Mouse (Mus musculus): ENCODE results near the gene Arpc4. TPM values are rescaled to one million over a fixed set of nuclear protein-coding genes. Genes with fewer than 3 reads are reported as not detected.
"Not testable (repeated sequence)": the region's sequence is repeated elsewhere in the genome, so short reads cannot be mapped to it uniquely, and the experiment has no call there.

The Arpc4 gene
- polyA plus RNA-seq (2012; ENCODE audit: insufficient read depth, insufficient read length, missing spikeins): 503 and 507 TPM in 2 replicates

DNA sequence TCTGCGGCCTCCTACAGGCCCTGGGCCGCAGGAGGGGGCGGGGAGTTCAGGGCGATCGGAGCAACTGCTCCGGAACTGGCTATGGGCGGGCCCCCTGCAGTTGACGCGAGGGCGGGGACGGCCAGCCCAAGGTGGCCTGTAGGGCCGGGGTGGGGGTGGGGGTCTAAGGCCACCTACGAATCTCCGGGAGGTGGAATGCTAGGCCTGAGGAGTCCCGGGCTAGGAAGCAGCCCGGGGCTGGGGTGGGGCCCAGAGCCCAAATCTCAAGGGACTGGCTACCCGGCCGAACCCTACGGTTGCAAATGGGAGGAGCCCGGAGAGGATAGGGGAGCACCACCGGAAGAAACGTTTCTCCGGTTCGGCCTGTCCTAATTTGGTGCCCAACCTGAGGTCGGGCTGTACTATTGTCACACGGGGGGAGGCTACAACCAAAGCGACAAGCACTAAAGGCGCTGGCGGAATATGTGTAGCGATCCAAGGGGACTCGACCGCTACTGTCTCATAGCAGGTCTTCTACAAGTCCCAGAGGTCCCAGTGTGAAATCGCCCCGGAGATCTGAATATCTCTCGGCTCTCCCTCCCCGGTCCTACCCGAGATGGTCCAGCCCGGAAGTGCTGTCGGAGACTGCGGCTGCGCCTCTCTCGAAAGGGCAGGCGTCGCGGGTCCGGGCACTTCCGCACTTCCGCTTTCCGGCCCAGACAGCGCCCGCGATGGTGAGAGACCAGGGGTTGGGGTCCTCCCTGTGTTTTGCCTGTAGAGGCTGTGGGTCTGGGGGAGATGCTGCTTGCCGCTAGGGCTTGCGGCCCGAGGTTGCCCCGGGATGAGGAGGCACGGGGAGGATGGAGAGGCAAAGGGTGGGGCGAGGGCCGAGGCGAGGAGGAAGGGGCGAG lies at the start of gene Arpc4, which contains the start of gene Tada3:
TSS of gene Arpc4 (plus strand) at position 620 of the 890 bp plus-strand sequence.
TSS of gene Tada3 (minus strand) at position 388 of the 890 bp plus-strand sequence.
- H3K27ac ChIP-seq (ENCODE audit: insufficient read depth, low read depth, low read length): peak within 1 kb of the TSS; percentile 98
- TF ChIP-seq POLR2A (IDR thresholded peaks at IDR 0.05; ENCODE audit: borderline replicate concordance, low read depth, low read length) (peak; percentile 29; the same call in 1 of the 2 replicates), CTCF (IDR thresholded peaks at IDR 0.05; ENCODE audit: low read depth, low read length) (no peak)
- H3K4me3 ChIP-seq (ENCODE audit: insufficient read depth, low read length): peak within 1 kb of the TSS; percentile 70
- H3K4me1 ChIP-seq (ENCODE audit: control insufficient read depth, insufficient read depth, low read length): peaks cover 16% of the 10 kb centered on the region

DNA sequence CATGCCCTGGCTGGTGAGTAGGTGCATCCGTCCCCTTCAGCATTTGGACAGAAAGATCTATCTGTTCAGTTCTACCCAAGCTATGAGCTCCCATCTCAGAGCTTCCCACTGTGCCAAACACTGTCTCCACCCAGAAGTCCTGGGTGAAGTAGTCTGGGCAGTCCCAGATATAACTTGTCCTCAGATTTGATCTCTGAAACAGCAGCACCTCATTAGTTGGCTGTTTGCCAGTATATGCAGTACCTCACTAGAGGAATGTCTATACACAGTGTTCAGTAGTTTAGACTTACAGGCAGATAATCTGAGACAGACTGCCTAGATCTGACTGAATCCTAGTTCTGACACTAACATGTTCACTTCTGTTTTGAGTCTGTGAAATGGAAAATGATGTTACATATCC lies 48.5 kb upstream of the Arpc4 start:
- Histone ChIP-seq H3K27ac (ENCODE audit: insufficient read depth, low read depth, low read length) (no peak overlapping the region), H3K4me1 (ENCODE audit: control insufficient read depth, insufficient read depth, low read length) (peaks cover 41% of the 10 kb centered on the region), H3K4me3 (ENCODE audit: insufficient read depth, low read length) (no peak overlapping the region)
- TF ChIP-seq POLR2A (IDR thresholded peaks at IDR 0.05; ENCODE audit: borderline replicate concordance, low read depth, low read length) (no peak), CTCF (IDR thresholded peaks at IDR 0.05; ENCODE audit: low read depth, low read length) (no peak)

DNA sequence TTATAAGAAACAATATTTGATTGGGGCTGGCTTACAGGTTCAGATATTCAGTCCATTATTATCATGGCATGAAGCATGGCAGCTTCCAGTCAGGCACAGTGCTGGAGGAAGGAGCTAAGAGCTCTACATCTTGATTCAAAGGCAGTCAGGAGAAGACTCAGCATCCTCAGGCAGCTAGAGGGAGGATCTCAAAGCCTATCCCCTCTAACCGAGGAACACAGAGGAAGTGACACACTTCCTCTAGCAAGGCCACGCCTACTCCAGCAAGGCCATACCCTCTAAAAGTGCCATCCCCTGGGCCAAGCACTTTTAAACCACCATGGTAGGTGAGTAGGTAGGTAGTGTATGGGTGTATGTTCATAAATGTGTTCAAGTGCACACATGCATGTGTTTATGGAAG lies 47.4 kb upstream of the Arpc4 start:
- H3K4me1 ChIP-seq (ENCODE audit: control insufficient read depth, insufficient read depth, low read length): peaks cover 50% of the 10 kb centered on the region
- H3K27ac ChIP-seq (ENCODE audit: insufficient read depth, low read depth, low read length): peak overlapping the region; percentile 16; the same call in 1 of the 2 replicates
- TF ChIP-seq CTCF (IDR thresholded peaks at IDR 0.05; ENCODE audit: low read depth, low read length) (no peak), POLR2A (IDR thresholded peaks at IDR 0.05; ENCODE audit: borderline replicate concordance, low read depth, low read length) (no peak)
- no peak overlapping the region for H3K4me3 ChIP-seq (ENCODE audit: insufficient read depth, low read length)

DNA sequence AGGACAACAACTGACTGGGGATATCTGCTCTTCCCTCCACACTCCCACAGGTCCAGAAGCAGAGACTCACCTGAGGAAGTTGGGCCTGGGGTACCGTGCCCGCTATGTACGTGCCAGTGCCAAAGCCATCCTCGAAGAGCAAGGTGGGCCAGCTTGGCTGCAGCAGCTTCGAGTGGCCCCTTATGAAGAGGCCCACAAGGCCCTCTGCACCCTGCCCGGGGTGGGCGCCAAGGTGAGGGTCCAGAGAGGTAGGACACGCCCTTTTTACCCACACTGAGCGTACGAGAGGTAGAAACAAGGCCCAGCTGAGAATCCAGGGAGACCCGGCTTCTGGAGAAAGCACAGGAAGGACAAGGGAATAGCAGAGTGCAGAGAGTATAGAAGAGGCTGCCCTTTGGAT lies 46.2 kb upstream of the Arpc4 start:
- TF ChIP-seq CTCF (IDR thresholded peaks at IDR 0.05; ENCODE audit: low read depth, low read length): no peak
- no peak for TF ChIP-seq POLR2A (IDR thresholded peaks at IDR 0.05; ENCODE audit: borderline replicate concordance, low read depth, low read length)
- Histone ChIP-seq H3K27ac (ENCODE audit: insufficient read depth, low read depth, low read length) (no peak overlapping the region), H3K4me1 (ENCODE audit: control insufficient read depth, insufficient read depth, low read length) (peaks cover 59% of the 10 kb centered on the region), H3K4me3 (ENCODE audit: insufficient read depth, low read length) (no peak overlapping the region)

DNA sequence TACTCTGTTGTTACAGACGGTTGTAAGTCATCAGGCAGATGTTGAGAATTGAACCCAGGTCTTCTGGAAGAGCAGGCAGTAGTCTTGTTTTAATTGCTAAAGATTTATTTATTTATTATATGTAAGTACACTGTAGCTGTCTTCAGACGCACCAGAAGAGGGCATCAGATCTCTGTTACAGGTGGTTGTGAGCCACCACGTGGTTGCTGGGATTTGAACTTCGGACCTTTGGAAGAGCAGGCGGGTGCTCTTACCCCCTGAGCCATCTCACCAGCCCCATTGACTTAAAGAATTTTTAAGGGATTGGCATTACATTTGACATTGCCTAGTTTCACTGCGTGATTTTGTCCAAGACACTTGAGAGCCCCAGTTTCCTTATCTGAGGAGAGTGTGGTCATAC lies 45.2 kb upstream of the Arpc4 start:
- H3K4me3 ChIP-seq (ENCODE audit: insufficient read depth, low read length): not testable (repeated sequence)
- Histone ChIP-seq H3K4me1 (ENCODE audit: control insufficient read depth, insufficient read depth, low read length) (peaks cover 68% of the 10 kb centered on the region), H3K27ac (ENCODE audit: insufficient read depth, low read depth, low read length) (peak overlapping the region; percentile 91)

DNA sequence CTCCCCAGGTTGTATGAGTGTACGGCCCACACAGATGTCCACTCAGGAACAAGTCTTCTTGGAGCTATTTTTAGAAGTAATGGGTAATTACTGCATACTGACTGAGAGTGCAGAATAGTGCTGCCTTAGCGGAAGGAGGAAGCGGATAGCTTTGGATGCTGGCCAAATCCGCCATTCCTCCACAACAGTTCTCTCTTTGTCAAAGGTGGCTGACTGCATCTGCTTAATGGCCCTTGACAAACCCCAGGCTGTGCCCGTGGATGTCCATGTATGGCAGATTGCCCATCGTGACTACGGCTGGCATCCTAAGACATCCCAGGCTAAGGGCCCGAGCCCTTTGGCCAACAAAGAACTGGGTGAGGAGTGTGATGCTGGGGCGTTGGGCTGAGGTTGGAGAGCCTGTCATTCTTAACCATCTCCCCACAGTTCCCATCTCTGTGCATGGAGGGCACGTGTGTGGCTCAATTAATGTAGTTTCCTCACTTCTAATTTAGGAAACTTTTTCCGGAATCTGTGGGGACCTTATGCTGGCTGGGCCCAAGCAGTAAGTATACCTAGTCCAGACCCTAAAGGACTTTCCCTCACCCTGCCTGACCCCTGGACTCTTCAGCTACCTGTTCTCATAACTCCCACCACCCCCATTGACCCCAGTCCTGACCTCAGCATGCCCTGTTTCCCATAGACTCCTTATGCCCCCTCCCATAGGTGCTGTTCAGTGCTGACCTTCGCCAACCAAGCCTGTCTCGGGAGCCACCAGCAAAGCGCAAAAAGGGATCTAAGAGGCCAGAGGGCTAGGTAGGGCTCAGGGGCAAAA lies 44.6 kb upstream of the Arpc4 start:
- Histone ChIP-seq H3K4me3 (ENCODE audit: insufficient read depth, low read length) (peak overlapping the region; percentile 24), H3K27ac (ENCODE audit: insufficient read depth, low read depth, low read length) (peak overlapping the region; percentile 91), H3K4me1 (ENCODE audit: control insufficient read depth, insufficient read depth, low read length) (peaks cover 71% of the 10 kb centered on the region)
- TF ChIP-seq POLR2A (IDR thresholded peaks at IDR 0.05; ENCODE audit: borderline replicate concordance, low read depth, low read length): no peak
- TF ChIP-seq CTCF (IDR thresholded peaks at IDR 0.05; ENCODE audit: low read depth, low read length): no peak

DNA sequence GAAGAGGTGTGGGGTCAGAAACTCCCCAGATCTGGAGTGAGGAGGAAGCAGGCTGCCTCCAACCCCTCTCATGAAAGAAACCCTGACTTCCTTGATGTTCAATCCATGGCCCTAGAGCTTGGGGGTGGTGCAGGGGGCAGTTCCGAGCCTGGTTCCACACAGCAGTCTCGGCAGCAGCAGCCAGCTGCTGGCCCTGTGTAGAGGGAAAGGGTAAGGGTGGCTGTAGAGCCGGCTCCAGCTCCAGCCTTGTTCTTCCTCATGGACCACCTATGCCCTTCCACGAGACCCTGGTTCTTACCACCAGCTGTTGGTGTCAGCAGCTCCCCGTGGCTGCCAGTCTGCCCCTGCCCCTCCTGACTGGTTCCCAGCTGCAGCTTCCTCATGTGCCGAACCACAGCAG lies 43.7 kb upstream of the Arpc4 start:
- no peak for TF ChIP-seq POLR2A (IDR thresholded peaks at IDR 0.05; ENCODE audit: borderline replicate concordance, low read depth, low read length)
- no peak for TF ChIP-seq CTCF (IDR thresholded peaks at IDR 0.05; ENCODE audit: low read depth, low read length)
- H3K4me3 ChIP-seq (ENCODE audit: insufficient read depth, low read length): peak overlapping the region; percentile 12; the same call in 1 of the 2 replicates
- H3K27ac ChIP-seq (ENCODE audit: insufficient read depth, low read depth, low read length): peak overlapping the region; percentile 91

DNA sequence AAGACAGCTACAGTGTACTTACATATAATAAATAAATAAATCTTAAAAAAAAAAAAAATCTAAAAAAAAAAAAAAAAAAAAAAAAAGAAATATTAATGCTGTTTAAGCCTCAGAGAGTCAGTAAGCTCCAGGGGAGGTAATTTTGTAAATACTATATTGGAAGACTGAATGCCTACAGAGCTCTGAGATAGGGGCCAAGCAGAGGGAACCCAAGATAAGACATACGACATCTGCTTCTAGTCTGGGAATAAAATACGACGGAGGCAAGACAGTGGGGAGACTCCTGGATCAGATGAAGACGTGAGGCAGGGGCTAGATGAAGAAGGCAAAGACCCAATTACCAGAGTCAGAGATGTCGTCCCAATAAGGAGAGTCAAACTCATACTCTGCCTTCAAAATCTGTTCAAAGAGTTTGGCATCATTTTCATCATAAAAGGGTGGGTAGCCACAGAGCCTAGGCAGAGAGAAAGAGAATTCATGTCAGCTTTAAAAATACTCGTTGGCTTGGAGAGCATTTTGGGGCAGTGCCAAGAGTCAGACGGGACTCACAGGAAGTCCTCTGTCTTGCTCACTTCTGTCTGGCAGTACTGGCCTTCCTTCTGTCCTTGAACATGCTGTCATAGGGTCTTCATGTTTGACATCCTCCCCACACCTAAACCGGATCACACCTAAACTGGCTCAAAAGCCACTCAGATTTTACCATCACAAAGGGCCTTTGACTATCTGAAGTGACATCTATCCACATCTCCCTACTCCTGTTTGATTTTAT lies 40.9 kb upstream of the Arpc4 start:
- TF ChIP-seq POLR2A (IDR thresholded peaks at IDR 0.05; ENCODE audit: borderline replicate concordance, low read depth, low read length) (no peak), CTCF (IDR thresholded peaks at IDR 0.05; ENCODE audit: low read depth, low read length) (no peak)
- Histone ChIP-seq H3K27ac (ENCODE audit: insufficient read depth, low read depth, low read length) (peak overlapping the region; percentile 41; the same call in 1 of the 2 replicates), H3K4me3 (ENCODE audit: insufficient read depth, low read length) (no peak overlapping the region), H3K4me1 (ENCODE audit: control insufficient read depth, insufficient read depth, low read length) (peaks cover 65% of the 10 kb centered on the region)

More for the DNA sequence above, 43.7 kb upstream of the Arpc4 start:
- peaks cover 66% of the 10 kb centered on the region for H3K4me1 ChIP-seq (ENCODE audit: control insufficient read depth, insufficient read depth, low read length)

DNA sequence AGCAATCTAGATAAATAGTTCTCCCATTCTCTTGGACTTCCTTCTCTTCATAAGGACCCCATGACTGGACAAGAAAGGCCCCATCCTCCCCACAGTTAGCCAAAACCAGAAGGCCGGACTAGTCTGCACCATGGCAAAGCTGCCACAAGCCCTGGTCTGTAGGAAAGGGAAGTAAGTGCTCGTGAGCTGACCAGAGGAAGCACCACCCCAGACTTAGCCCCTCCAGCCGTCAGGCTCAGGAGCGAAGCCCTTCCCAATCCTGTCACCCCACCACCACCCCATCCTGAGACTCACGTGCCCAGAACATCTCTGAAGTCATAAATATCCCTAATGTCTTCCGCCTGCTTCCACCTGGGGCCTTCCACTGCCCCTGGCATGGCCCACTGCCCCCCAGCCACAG lies 36.3 kb upstream of the Arpc4 start:
- peaks cover 45% of the 10 kb centered on the region for H3K4me1 ChIP-seq (ENCODE audit: control insufficient read depth, insufficient read depth, low read length)
- TF ChIP-seq POLR2A (IDR thresholded peaks at IDR 0.05; ENCODE audit: borderline replicate concordance, low read depth, low read length): no peak
- no peak for TF ChIP-seq CTCF (IDR thresholded peaks at IDR 0.05; ENCODE audit: low read depth, low read length)
- H3K27ac ChIP-seq (ENCODE audit: insufficient read depth, low read depth, low read length): peak overlapping the region; percentile 99
- peak overlapping the region; percentile 74 for H3K4me3 ChIP-seq (ENCODE audit: insufficient read depth, low read length)
